Mouse (Mus musculus) cerebellum, adult 9-10 months (tissue): Measurements from ENCODE around the gene Arhgef2.

ENCODE experiments used
- DNase-seq: peaks from one replicate; pipeline ENCODE4 v3.0.0; 2022

Arhgef2 gene

GRCm38 (mm10) chr3:88622113-88622940, 16.6 kb downstream of the Arhgef2 start:
- no peak for DNase-seq

DNA sequence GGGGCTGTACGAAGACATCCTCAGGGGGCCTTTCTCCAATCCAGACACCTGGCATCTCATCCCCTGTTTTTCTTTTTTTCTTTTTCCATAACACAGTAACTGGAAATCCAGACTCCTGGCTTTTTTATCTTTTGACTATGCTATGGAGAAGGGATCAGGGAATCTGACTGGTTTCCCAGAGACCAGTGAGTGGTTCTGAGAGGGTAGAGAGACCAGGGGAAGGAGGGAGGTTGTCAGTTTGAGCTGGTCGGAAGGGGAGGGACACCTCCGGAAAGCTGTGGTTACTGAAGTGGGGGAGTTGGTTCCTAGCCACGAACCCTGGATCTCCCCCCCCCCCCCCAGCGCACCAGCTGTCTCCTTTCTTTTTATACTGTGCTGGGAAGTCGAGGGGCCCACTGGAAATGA, 17.2 kb downstream of the Arhgef2 start:
- peak; percentile 71 for DNase-seq

DNA sequence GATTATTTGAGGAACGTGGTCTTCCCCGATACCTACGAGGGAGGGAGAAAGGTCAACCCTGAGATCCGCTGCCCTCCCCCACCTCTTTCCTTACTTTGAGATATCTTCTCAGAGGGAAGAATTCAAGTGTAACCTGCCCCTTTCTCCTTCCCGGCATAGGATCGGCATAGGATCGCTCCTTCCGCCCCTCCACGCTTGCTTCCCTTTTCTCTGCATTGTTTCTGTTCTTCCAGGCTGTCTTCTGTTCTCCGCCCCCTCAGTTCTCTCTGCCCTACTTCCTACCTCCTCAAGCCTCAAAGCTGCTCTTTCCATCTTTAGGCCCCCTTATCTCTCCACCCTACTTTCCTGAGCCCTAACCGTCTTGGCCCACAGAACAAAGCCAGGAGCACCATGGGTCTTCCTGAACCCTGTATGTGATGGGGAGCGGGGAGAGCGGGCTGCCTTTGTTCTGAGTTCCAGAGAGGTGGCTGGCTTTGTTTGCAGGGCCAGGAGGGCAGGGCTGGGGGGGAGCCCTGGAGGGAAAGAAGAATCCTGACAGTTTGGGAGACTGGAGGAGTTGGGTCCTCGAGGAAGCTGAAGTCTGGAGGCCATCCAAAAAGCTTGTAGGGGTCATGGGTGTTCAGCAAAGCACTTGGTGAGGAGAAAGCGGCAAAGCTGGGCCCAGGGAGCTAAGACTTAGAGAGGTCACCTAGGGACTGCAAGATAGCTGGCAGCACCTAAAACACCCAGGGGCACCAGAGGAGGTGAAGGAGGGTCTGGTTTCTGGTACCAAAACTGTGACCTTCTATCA, 17.8 kb downstream of the Arhgef2 start:
- DNase-seq: no peak

- DNase-seq: peak; percentile 88
Measured at GRCm38 (mm10) chr3:88624324-88624723, 18.6 kb downstream of the Arhgef2 start.

GRCm38 (mm10) chr3:88624951-88625350, 19.2 kb downstream of the Arhgef2 start:
- no peak for DNase-seq

DNA sequence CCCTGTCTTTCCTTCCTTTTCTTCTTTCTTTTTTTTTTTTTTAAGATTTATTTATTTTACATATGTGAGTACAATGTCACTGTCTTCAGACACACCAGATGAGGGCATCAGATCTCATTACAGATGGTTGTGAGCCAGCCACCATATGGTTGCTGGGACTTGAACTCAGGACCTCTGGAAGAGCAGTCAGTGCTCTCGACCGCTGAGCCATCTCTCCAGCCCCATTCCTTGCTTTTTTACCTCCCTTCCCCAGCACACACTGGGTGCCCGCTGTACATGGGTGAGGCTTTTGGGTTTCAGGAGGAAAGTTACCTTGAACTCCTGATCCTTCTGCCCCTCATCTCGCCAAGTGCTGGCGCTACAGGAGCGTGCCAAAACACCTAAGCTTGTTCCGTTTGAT, 19.8 kb downstream of the Arhgef2 start:
- DNase-seq: no peak

- no peak for DNase-seq
Measured at GRCm38 (mm10) chr3:88626316-88626715, 20.6 kb downstream of the Arhgef2 start.

DNA sequence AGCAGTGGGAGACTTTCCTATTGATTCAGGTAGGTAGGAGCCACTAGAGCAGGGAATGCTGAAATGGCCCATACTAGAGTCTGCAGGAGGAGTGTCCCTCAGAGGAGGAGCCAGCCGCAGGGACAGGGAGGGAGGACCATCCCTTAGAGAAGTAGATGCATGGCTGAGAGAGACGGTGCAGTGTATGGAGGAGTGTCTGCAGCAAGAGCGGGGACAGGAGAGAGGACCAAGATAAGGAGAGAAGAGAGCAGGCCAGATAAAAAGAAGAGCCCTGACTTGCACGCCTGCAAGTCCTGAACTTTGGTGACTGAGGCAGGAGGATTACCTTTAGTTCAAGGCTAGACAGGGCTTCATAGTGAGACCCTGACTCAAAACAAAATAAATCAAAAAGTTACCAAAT, 21.3 kb downstream of the Arhgef2 start:
- DNase-seq: no peak

DNA sequence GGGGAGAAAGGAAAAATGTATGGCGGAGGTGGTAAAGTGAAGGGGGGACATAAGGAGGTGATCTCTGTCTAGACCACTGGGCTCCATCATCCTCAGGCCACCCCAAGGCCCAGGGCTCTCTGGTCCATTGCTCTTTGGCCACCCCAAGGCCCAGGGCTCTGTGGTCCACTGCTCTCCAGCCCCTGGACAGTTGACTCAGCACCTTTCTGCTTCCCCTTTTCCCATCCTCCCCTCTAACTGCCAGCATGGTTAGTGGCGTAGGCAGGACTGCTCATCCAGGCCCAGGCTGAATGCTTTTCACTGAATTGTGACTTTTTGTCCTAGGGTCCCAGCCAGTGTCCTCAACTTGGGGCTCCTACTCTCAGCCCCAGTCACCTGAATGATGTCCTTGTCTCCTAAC, 21.8 kb downstream of the Arhgef2 start:
- DNase-seq: no peak

- DNase-seq: no peak
Measured at GRCm38 (mm10) chr3:88628766-88629165, 23.0 kb downstream of the Arhgef2 start.

- DNase-seq: no peak
Measured at GRCm38 (mm10) chr3:88629244-88629643, 23.5 kb downstream of the Arhgef2 start.

GRCm38 (mm10) chr3:88630018-88630417, 24.3 kb downstream of the Arhgef2 start:
- DNase-seq: no peak

- DNase-seq: no peak
Measured at GRCm38 (mm10) chr3:88630849-88631341, 25.1 kb downstream of the Arhgef2 start.

DNA sequence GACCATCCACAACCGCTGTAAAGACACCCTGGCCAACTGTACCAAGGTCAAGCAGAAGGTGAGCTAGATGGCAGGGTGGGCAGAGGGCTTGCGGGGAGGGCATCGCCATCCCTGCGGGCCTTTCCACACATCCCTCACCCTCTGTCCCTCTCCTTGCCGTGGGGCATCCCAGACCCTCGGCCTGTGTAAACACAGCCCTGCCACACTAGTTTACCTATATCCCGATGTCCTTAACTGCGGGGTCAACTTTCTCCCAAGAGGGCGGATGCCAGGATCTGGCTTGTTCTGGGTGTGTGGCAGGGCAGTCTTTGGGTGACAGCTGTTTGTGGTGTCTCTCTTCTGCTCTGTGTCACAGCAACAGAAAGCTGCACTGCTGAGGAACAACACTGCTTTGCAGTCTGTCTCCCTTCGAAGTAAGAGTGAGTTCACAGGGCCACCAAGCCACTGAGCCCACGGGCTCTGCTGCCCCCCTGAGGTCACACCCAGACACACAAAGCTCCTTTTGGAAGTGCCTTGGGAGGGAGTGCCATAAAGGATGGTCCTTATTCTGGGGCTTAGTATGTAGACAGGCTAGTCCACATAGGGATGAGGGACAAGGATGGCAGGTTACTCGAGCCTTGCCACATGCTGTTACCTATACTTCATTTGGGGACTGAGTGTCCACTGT, 26.3 kb downstream of the Arhgef2 start:
- no peak for DNase-seq

- no peak for DNase-seq
Measured at GRCm38 (mm10) chr3:88633056-88633455, 27.3 kb downstream of the Arhgef2 start.

GRCm38 (mm10) chr3:88635506-88636275, 29.9 kb downstream of the Arhgef2 start:
- no peak for DNase-seq

DNA sequence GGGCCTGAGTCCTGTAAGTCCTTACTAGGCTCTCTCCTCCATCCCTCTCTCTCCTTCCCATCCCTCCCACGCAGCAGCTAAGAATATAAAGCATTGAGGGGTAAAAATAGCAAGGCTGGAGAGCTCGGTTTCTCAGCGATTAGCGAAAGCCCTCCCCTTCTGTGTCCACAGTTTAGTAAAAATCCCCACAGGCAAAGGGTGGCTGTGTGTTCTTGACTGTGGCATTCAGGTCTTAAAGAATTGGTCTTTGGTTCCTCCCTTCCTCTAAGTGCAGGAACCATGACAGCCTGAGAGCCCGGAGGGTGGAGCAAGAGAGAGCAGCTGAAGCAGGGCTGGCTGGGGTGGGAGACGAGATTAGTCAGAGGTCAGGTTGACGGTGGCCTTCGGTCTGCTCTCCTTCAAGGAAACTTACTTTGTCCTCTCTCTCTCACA, 30.8 kb downstream of the Arhgef2 start:
- DNase-seq: no peak

GRCm38 (mm10) chr3:88637134-88637533, 31.4 kb downstream of the Arhgef2 start:
- no peak for DNase-seq

- DNase-seq: no peak
Measured at GRCm38 (mm10) chr3:88639239-88639638, 33.5 kb downstream of the Arhgef2 start.

- DNase-seq: peak; percentile 85
Measured at GRCm38 (mm10) chr3:88640676-88641075, 34.9 kb downstream of the Arhgef2 start.

GRCm38 (mm10) chr3:88643078-88643477, 37.3 kb downstream of the Arhgef2 start:
- no peak for DNase-seq

GRCm38 (mm10) chr3:88645937-88646336, 40.2 kb downstream of the Arhgef2 start:
- DNase-seq: no peak
